Mouse (Mus musculus): ENCODE results near the gene Boc. TPM values are rescaled to one million over a fixed set of nuclear protein-coding genes. Genes with fewer than 3 reads are reported as not detected.

Boc gene
- polyA plus RNA-seq, 1 experiment = not detected

- Histone ChIP-seq H3K36me3 (ENCODE audit: control insufficient read depth) (no peaks in the 10 kb centered on the region), H3K9me3 (ENCODE audit: control insufficient read depth, low read length) (no peaks in the 10 kb centered on the region), H3K4me3 (replicated peaks) (no peak overlapping the region), H3K27me3 (ENCODE audit: control insufficient read depth) (no peaks in the 10 kb centered on the region), H3K4me1 (ENCODE audit: control insufficient read depth) (no peaks in the 10 kb centered on the region)
- TF ChIP-seq TAL1 (IDR thresholded peaks at IDR 0.05; ENCODE audit: low read length) = no peak
- no peak for TF ChIP-seq GATA1 (IDR thresholded peaks at IDR 0.05; ENCODE audit: low read length)
Measured at GRCm38 (mm10) chr16:44523595-44523994, 35.1 kb downstream of the Boc start.

- Histone ChIP-seq H3K4me3 (replicated peaks) (no peak overlapping the region), H3K36me3 (ENCODE audit: control insufficient read depth) (no peaks in the 10 kb centered on the region), H3K9me3 (ENCODE audit: control insufficient read depth, low read length) (no peaks in the 10 kb centered on the region), H3K4me1 (ENCODE audit: control insufficient read depth) (no peaks in the 10 kb centered on the region), H3K27me3 (ENCODE audit: control insufficient read depth) (no peaks in the 10 kb centered on the region)
- TF ChIP-seq GATA1 (IDR thresholded peaks at IDR 0.05; ENCODE audit: low read length) (no peak), TAL1 (IDR thresholded peaks at IDR 0.05; ENCODE audit: low read length) (no peak)
Measured at GRCm38 (mm10) chr16:44516498-44516897, 42.2 kb downstream of the Boc start.

- H3K9me3 ChIP-seq (ENCODE audit: control insufficient read depth, low read length) = no peaks in the 10 kb centered on the region
- no peaks in the 10 kb centered on the region for H3K4me1 ChIP-seq (ENCODE audit: control insufficient read depth)
- H3K36me3 ChIP-seq (ENCODE audit: control insufficient read depth) = no peaks in the 10 kb centered on the region
- H3K27me3 ChIP-seq (ENCODE audit: control insufficient read depth) = no peaks in the 10 kb centered on the region
- TF ChIP-seq GATA1 (IDR thresholded peaks at IDR 0.05; ENCODE audit: low read length) (no peak), TAL1 (IDR thresholded peaks at IDR 0.05; ENCODE audit: low read length) (no peak)
- no peak overlapping the region for H3K4me3 ChIP-seq (replicated peaks)
Measured at GRCm38 (mm10) chr16:44510521-44511213, 48.0 kb downstream of the Boc start.

- Histone ChIP-seq H3K4me1 (ENCODE audit: control insufficient read depth) (no peaks in the 10 kb centered on the region), H3K4me3 (replicated peaks) (no peak overlapping the region), H3K27me3 (ENCODE audit: control insufficient read depth) (no peaks in the 10 kb centered on the region), H3K9me3 (ENCODE audit: control insufficient read depth, low read length) (peaks cover under 1% of the 10 kb centered on the region; the same call in 1 of the 2 replicates), H3K36me3 (ENCODE audit: control insufficient read depth) (no peaks in the 10 kb centered on the region)
- TF ChIP-seq GATA1 (IDR thresholded peaks at IDR 0.05; ENCODE audit: low read length) (no peak), TAL1 (IDR thresholded peaks at IDR 0.05; ENCODE audit: low read length) (no peak)
Measured at GRCm38 (mm10) chr16:44509458-44510344, 49.0 kb downstream of the Boc start.

GRCm38 (mm10) chr16:44508772-44509171, 49.9 kb downstream of the Boc start:
- no peak overlapping the region for H3K4me3 ChIP-seq (replicated peaks)
- H3K9me3 ChIP-seq (ENCODE audit: control insufficient read depth, low read length) = peaks cover 5% of the 10 kb centered on the region; the same call in 1 of the 2 replicates
- no peaks in the 10 kb centered on the region for H3K4me1 ChIP-seq (ENCODE audit: control insufficient read depth)
- no peak for TF ChIP-seq GATA1 (IDR thresholded peaks at IDR 0.05; ENCODE audit: low read length)
- no peak for TF ChIP-seq TAL1 (IDR thresholded peaks at IDR 0.05; ENCODE audit: low read length)
- no peaks in the 10 kb centered on the region for H3K27me3 ChIP-seq (ENCODE audit: control insufficient read depth)
- no peaks in the 10 kb centered on the region for H3K36me3 ChIP-seq (ENCODE audit: control insufficient read depth)

GRCm38 (mm10) chr16:44508025-44508424, 50.7 kb downstream of the Boc start:
- Histone ChIP-seq H3K9me3 (ENCODE audit: control insufficient read depth, low read length) (peaks cover 5% of the 10 kb centered on the region; the same call in 1 of the 2 replicates), H3K4me3 (replicated peaks) (no peak overlapping the region), H3K36me3 (ENCODE audit: control insufficient read depth) (no peaks in the 10 kb centered on the region), H3K27me3 (ENCODE audit: control insufficient read depth) (no peaks in the 10 kb centered on the region), H3K4me1 (ENCODE audit: control insufficient read depth) (no peaks in the 10 kb centered on the region)
- TF ChIP-seq TAL1 (IDR thresholded peaks at IDR 0.05; ENCODE audit: low read length) (no peak), GATA1 (IDR thresholded peaks at IDR 0.05; ENCODE audit: low read length) (no peak)

GRCm38 (mm10) chr16:44507027-44507929, 51.4 kb downstream of the Boc start:
- Histone ChIP-seq H3K4me3 (replicated peaks) (no peak overlapping the region), H3K9me3 (ENCODE audit: control insufficient read depth, low read length) (peaks cover 7% of the 10 kb centered on the region; the same call in 1 of the 2 replicates), H3K36me3 (ENCODE audit: control insufficient read depth) (no peaks in the 10 kb centered on the region), H3K27me3 (ENCODE audit: control insufficient read depth) (no peaks in the 10 kb centered on the region), H3K4me1 (ENCODE audit: control insufficient read depth) (no peaks in the 10 kb centered on the region)
- no peak for TF ChIP-seq TAL1 (IDR thresholded peaks at IDR 0.05; ENCODE audit: low read length)
- TF ChIP-seq GATA1 (IDR thresholded peaks at IDR 0.05; ENCODE audit: low read length) = no peak

GRCm38 (mm10) chr16:44505243-44505642, 53.5 kb downstream of the Boc start:
- Histone ChIP-seq H3K36me3 (ENCODE audit: control insufficient read depth) (no peaks in the 10 kb centered on the region), H3K4me3 (replicated peaks) (no peak overlapping the region)
- TF ChIP-seq GATA1 (IDR thresholded peaks at IDR 0.05; ENCODE audit: low read length) = no peak
- TF ChIP-seq TAL1 (IDR thresholded peaks at IDR 0.05; ENCODE audit: low read length) = no peak

More at GRCm38 (mm10) chr16:44505243-44505642, 53.5 kb downstream of the Boc start:
- Histone ChIP-seq H3K4me1 (ENCODE audit: control insufficient read depth) (no peaks in the 10 kb centered on the region), H3K27me3 (ENCODE audit: control insufficient read depth) (no peaks in the 10 kb centered on the region), H3K9me3 (ENCODE audit: control insufficient read depth, low read length) (peaks cover 11% of the 10 kb centered on the region; the same call in 1 of the 2 replicates)
